Mouse (Mus musculus) midbrain, postnatal 0 days (tissue): ENCODE results near the gene Tmem189. TPM values are rescaled to one million over a fixed set of nuclear protein-coding genes. Genes with fewer than 3 reads are reported as not detected.

Source experiments
- ATAC-seq: fragments of 200-750 bp; cut with Nextera tagmentation; 2 replicates; pipeline ENCODE4 v1.8.0; 2017; ENCODE audit warnings: moderate number of reproducible peaks, mild to moderate bottlenecking, moderate TSS enrichment, moderate library complexity; ENCODE audit not compliant: low FRiP score
- DNase-seq: peaks from one replicate; pipeline ENCODE4 v3.0.0-alpha.2; 2015; ENCODE audit warnings: low spot score
- H3K27ac ChIP-seq: fragments of 300-500 bp; sonication (generic); 2 replicates; pipeline ENCODE4 v1.5.1; 2014; ENCODE audit warnings: low read depth, mild to moderate bottlenecking, low read length, mixed read lengths
- H3K27me3 ChIP-seq: fragments of 300-500 bp; sonication (generic); 2 replicates; pipeline ENCODE4 v1.6.1; 2014; ENCODE audit warnings: low read length, control low read depth, mixed read lengths; ENCODE audit not compliant: insufficient read depth
- H3K36me3 ChIP-seq: fragments of 300-500 bp; sonication (generic); 2 replicates; pipeline ENCODE4 v1.6.1; 2014; ENCODE audit warnings: low read length, control low read depth, mixed read lengths; ENCODE audit not compliant: insufficient read depth
- H3K4me1 ChIP-seq: fragments of 300-500 bp; sonication (generic); 2 replicates; pipeline ENCODE4 v1.6.1; 2014; ENCODE audit warnings: mild to moderate bottlenecking, control low read depth, antibody characterized with exemption, low read length, mixed read lengths; ENCODE audit not compliant: insufficient read depth
- H3K4me2 ChIP-seq: fragments of 300-500 bp; sonication (generic); 2 replicates; pipeline ENCODE4 v1.6.1; 2014; ENCODE audit warnings: low read depth, mild to moderate bottlenecking, low read length, mixed read lengths; ENCODE audit not compliant: poor library complexity, severe bottlenecking
- H3K4me3 ChIP-seq: fragments of 300-500 bp; sonication (generic); 2 replicates; pipeline ENCODE4 v1.5.1; 2014; ENCODE audit warnings: low read depth, mild to moderate bottlenecking, low read length, moderate library complexity
- H3K9ac ChIP-seq: fragments of 300-500 bp; sonication (generic); replicated peaks from 2 replicates; pipeline ENCODE4 v1.6.1; 2014; ENCODE audit warnings: mild to moderate bottlenecking, low read length, moderate library complexity, mixed read lengths; ENCODE audit not compliant: poor library complexity, severe bottlenecking
- H3K9me3 ChIP-seq: fragments of 300-500 bp; sonication (generic); 2 replicates; pipeline ENCODE4 v1.6.1; 2016; ENCODE audit warnings: low read length, control low read depth
- CTCF ChIP-seq: IDR thresholded peaks from 2 replicates; pipeline ENCODE4 v1.5.1; 2016; ENCODE audit warnings: antibody characterized with exemption, mild to moderate bottlenecking
- WGBS: fragments of 180-500 bp; shearing (Covaris S2); extraction: QIAGEN DNeasy Blood & Tissue Kit; methylation state at CpG from one replicate; pipeline ENCODE4 v1.1.7; 2014; 5-methylcytosine and 5-hydroxymethylcytosine counted together
- polyA plus RNA-seq: library from polyadenylated mRNA; unstranded; fragments of >200 nt; fragmentation: Nextera tagmentation; extraction: Ambion mirVana; gene quantifications from 2 replicates; pipeline ENCODE4 v1.2.1, GENCODE M21; 2015
- total RNA-seq: library from RNA; depleted of rRNA; stranded (reverse); fragments of >200 nt; gene quantifications from 2 replicates; pipeline ENCODE4 v1.2.3, GENCODE M21; 2014

Tmem189 gene
- total and polyA plus RNA-seq, 2 experiments from 2014 or later, result 33.5 to 65.9 TPM

GRCm38 (mm10) chr2:167671101-167671633 lies 18.5 kb downstream of the Tmem189 start:
- TF ChIP-seq CTCF, result no peak
- WGBS, result 90% methylated on average over 5 of the region's 5 CpGs
- DNase-seq, result no peak

GRCm38 (mm10) chr2:167669398-167669797 lies 20.2 kb downstream of the Tmem189 start:
- no peak overlapping the region for H3K9ac ChIP-seq
- no peak overlapping the region for H3K4me2 ChIP-seq
- no peak for DNase-seq
- H3K36me3 ChIP-seq, result no peaks in the 10 kb centered on the region
- no peak overlapping the region for H3K4me3 ChIP-seq
- H3K27me3 ChIP-seq, result no peaks in the 10 kb centered on the region
- WGBS, result 63% methylated on average over 4 of the region's 4 CpGs
- no peak for ATAC-seq
- H3K4me1 ChIP-seq, result no peaks in the 10 kb centered on the region
- no peaks in the 10 kb centered on the region for H3K9me3 ChIP-seq
- H3K27ac ChIP-seq, result no peak overlapping the region
- no peak for TF ChIP-seq CTCF

More at GRCm38 (mm10) chr2:167671101-167671633, 18.5 kb downstream of the Tmem189 start:
- no peak for ATAC-seq
- no peaks in the 10 kb centered on the region for H3K36me3 ChIP-seq
- no peak overlapping the region for H3K4me3 ChIP-seq
- no peaks in the 10 kb centered on the region for H3K9me3 ChIP-seq
- H3K27ac ChIP-seq, result no peak overlapping the region
- H3K4me1 ChIP-seq, result no peaks in the 10 kb centered on the region
- no peak overlapping the region for H3K4me2 ChIP-seq
- no peaks in the 10 kb centered on the region for H3K27me3 ChIP-seq
- H3K9ac ChIP-seq, result no peak overlapping the region

GRCm38 (mm10) chr2:167668426-167668825 lies 21.2 kb downstream of the Tmem189 start:
- no peaks in the 10 kb centered on the region for H3K9me3 ChIP-seq
- H3K27ac ChIP-seq, result no peak overlapping the region
- no peaks in the 10 kb centered on the region for H3K4me1 ChIP-seq
- TF ChIP-seq CTCF, result no peak
- H3K27me3 ChIP-seq, result no peaks in the 10 kb centered on the region
- H3K4me3 ChIP-seq, result no peak overlapping the region
- ATAC-seq, result no peak
- WGBS, result 94% methylated on average over 5 of the region's 5 CpGs
- H3K36me3 ChIP-seq, result no peaks in the 10 kb centered on the region
- DNase-seq, result no peak
- H3K4me2 ChIP-seq, result no peak overlapping the region
- no peak overlapping the region for H3K9ac ChIP-seq

- Histone ChIP-seq H3K9me3 (no peaks in the 10 kb centered on the region), H3K4me1 (no peaks in the 10 kb centered on the region), H3K27me3 (no peaks in the 10 kb centered on the region), H3K9ac (no peak overlapping the region), H3K4me2 (no peak overlapping the region), H3K27ac (no peak overlapping the region), H3K36me3 (no peaks in the 10 kb centered on the region), H3K4me3 (no peak overlapping the region)
- 85% methylated on average over 18 of the region's 18 CpGs for WGBS
- TF ChIP-seq CTCF, result no peak
- DNase-seq, result no peak
- ATAC-seq, result no peak
Observed at GRCm38 (mm10) chr2:167665972-167666713, 23.5 kb downstream of the Tmem189 start.

DNA sequence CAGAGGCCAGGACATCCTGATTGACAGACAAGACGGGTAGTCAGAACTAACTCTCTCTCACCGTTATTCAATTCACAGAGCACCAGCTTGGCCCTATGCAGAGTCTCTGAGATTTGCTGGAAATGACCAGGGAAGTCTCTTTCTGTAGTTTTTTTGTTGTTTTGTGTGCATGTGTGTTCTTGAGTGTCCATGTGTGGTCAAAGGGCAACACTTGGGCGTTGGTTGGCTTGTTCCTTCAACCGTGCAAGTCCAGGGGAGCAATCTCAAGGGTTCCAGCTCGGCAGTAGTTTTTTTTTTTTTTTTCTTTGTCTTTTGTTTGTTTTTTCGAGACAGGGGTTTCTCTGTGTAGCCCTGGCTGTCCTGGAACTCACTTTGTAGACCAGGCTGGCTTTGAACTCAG lies 26.9 kb downstream of the Tmem189 start:
- H3K4me3 ChIP-seq, result no peak overlapping the region
- DNase-seq, result no peak

More for the DNA sequence above, 26.9 kb downstream of the Tmem189 start:
- H3K27ac ChIP-seq, result no peak overlapping the region
- H3K9ac ChIP-seq, result no peak overlapping the region
- 0 out of 2 replicates have a peak, but pooled peaks cover 3% of the 10 kb centered on the region for H3K36me3 ChIP-seq
- no peak for ATAC-seq
- no peak overlapping the region for H3K4me2 ChIP-seq
- H3K9me3 ChIP-seq, result no peaks in the 10 kb centered on the region
- TF ChIP-seq CTCF, result no peak
- H3K27me3 ChIP-seq, result no peaks in the 10 kb centered on the region
- 64% methylated on average over 6 of the region's 6 CpGs for WGBS
- H3K4me1 ChIP-seq, result peaks cover 11% of the 10 kb centered on the region
